Mouse (Mus musculus): ENCODE data around the gene Lsr.

GRCm38 (mm10) chr7:30908992-30909431, 64.3 kb downstream of the Lsr start:
- TF ChIP-seq CTCF (IDR thresholded peaks at IDR 0.05; ENCODE audit: borderline replicate concordance, extremely low read depth, insufficient read depth, insufficient read length) (no peak), POLR2A (IDR thresholded peaks at IDR 0.05; ENCODE audit: borderline replicate concordance, extremely low read depth, insufficient read depth, insufficient read length, poor library complexity, severe bottlenecking) (no peak)
